Mouse (Mus musculus): Measurements from ENCODE around the gene Gm5142. TPM values are rescaled to one million over a fixed set of nuclear protein-coding genes. Genes with fewer than 3 reads are reported as not detected.

Gene Gm5142
- not detected for total RNA-seq (2021)

DNA sequence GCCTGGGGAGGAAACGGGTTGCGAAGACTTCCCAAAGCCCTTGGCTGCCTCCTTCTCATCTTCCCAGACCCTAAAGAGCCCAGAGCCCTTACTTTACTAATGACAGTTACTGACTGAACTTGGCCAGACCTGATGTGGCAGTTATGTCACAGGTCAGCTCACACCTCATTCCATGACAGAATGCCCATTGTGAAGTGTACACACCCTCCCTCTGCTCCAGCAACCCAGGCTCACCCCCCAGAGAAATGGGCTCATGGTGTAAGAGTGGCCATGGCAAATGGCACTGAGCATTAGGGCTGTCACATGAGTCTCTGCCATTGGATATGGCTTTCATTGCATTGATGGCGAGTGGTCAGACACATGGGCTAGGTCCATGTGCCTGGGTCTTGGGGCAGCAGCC, at the start of gene Gm5142:
Gene Gm5142 (minus strand): TSS at position 101 of the 400 bp plus-strand sequence.
- no peak for DNase-seq (ENCODE audit: extremely low spot score in 1 of 2, low spot score in 2 of 2)
- intact Hi-C loops (cut with DNase I), result no loop called here

DNA sequence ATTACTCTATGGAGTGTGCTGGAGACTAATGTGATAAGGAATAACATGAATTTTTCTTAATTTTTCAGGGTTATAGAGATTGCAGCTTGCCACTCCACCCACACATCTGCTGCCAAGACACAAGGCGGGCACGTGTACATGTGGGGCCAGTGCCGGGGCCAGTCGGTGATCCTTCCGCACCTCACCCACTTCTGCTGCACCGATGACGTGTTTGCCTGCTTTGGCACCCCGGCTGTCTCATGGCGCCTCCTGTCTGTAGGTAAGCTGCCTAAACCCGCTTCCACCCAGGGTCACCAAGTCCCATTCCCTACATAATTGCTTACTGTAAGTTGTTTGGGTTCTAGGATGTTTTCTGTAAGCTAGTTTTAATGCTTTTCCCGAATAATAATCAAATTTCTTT, 47.7 kb upstream of the Gm5142 start:
- intact Hi-C loops (cut with DNase I), result no loop called here

DNA sequence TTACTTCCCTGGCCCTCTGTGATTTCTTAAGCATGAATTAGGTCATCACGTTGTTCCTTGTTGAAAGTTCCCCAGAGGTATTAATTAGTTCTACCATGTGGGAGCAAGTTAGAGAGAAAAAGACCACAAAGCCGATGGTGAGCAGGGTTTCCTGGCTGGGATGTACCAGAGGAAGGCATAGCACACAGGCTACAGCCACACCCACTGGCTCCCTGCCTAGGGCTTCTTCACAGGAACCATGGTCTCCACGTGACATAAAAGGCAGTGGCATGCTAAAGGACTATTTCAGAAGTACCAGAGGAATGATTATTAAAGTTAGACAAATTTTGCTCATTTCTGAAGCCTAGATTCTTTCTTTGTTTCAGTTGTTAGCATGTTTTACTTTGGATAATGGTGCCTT, 40.7 kb upstream of the Gm5142 start:
- peak in 1 of 2 experiments; percentile 36 for DNase-seq (ENCODE audit: extremely low spot score in 1 of 2, low spot score in 2 of 2)
- intact Hi-C loops (cut with DNase I), result no loop called here

More for the DNA sequence above, 47.7 kb upstream of the Gm5142 start:
- DNase-seq (ENCODE audit: extremely low spot score in 1 of 2, low spot score in 2 of 2), result no peak

GRCm38 (mm10) chr14:59209816-59210215, 31.3 kb upstream of the Gm5142 start:
- no peak for DNase-seq (ENCODE audit: extremely low spot score in 1 of 2, low spot score in 2 of 2)
- intact Hi-C loops (cut with DNase I), result no loop called here

- intact Hi-C loops (cut with DNase I), result no loop called here
These were observed 30.5 kb upstream of the Gm5142 start for GRCm38 (mm10) chr14:59209003-59209402.

GRCm38 (mm10) chr14:59205976-59206583, 27.5 kb upstream of the Gm5142 start:
- DNase-seq (ENCODE audit: extremely low spot score in 1 of 2, low spot score in 2 of 2), result no peak
- intact Hi-C loops (cut with DNase I), result no loop called here

More at GRCm38 (mm10) chr14:59209003-59209402, 30.5 kb upstream of the Gm5142 start:
- no peak for DNase-seq (ENCODE audit: extremely low spot score in 1 of 2, low spot score in 2 of 2)

DNA sequence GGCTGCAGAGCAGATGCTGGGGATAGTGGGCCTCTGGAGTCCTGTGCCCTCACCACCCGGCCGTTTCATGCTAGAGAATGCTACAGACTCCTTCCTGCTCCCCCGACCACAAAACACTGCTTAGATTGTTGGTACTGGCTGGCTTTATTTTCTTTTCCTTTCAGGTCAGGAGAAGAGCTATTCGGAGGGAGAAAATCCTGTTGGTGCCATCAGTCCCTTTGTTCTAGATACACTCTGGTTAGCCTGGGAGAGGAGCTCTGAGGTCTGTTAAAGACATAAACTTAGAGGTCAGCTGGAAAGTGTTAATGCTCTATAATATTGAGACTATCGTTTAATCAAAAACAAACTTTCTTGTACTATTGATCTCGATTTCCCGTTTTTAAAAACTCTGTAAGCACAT, 26.9 kb upstream of the Gm5142 start:
- DNase-seq (ENCODE audit: extremely low spot score in 1 of 2, low spot score in 2 of 2), result no peak
- intact Hi-C loops (cut with DNase I), result no loop called here

DNA sequence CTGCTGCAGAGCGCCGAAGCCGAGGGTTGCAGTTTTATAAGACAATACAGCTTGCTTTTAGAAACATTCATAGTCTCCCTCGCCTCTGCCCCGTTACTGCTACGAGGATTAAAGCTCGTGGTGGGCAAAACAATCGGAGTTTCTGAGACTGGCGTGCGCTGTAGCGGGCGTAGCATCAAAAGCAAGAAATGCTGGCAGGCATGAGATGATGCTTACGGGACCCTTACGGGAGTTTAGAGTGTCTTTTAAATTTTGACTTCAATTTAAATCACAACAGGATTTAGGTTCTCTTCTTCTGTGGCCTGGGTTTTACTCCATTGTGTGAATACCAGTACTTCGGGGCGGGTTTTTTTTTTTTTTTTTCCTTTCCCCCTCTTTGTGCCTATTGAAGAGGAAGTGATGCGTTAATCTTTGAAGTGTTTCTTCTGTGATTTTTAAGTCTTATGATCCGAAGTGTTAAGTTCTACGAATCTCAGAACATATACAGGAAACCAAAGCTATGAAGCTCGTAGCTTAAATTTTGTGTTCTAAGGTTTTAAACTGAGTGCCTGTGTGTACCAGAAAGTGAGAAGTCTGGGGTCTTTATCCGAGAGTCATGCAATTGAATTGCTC, 23.2 kb upstream of the Gm5142 start:
- intact Hi-C loops (cut with DNase I), result no loop called here
- no peak for DNase-seq (ENCODE audit: extremely low spot score in 1 of 2, low spot score in 2 of 2)

DNA sequence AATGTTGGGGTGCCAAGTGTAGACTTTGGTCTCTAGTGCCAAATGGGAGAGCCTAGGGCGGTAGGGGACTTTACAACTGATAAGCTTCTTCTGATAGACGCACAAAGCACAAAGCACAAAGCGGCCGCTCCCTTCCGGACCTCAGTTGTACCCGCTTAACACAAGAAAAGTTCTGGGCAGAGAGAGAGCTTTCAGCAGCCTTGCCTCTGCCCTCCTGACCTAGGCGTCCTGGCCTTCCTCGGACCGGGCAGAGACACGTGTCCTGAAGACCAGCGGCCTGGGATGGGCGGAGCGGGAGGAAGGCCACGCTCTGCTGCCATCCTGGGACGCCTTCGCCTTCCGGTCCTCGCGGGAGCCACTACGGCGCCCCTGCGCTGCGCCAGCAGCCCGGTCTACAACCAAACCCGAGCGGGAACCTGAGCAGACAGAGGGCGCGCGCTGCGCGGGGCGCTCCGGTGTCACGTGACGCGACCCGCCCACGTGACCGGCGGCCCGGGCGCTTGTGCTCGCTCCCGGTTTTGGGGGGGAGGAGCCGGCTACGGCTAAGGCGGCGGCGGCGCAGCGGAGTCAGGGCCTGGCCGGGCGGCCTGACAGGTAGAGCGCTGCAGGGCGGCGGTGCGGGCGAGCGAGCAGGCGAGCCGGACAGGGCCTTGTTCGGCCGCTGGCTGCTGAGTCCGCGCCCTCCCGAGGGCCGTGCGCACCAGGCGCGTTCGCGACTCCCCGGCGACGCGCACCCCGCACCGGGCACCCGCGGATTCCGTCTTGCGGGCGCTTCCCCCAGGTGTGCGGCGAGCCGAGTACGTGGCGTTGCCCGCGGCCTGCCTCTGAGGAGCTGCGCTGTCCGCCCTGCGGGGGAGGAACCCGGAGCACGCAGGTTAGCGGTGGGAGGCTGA, 22.4 kb upstream of the Gm5142 start, which contains the start of gene Rcbtb1:
Gene Rcbtb1 (plus strand): TSS at position 499 of the 893 bp plus-strand sequence.
- intact Hi-C loops (cut with DNase I), result no loop called here
- DNase-seq (ENCODE audit: extremely low spot score in 1 of 2, low spot score in 2 of 2), result peak; percentile 86 to 94

GRCm38 (mm10) chr14:59186121-59186520, 7.6 kb upstream of the Gm5142 start:
- no peak for DNase-seq (ENCODE audit: extremely low spot score in 1 of 2, low spot score in 2 of 2)
- intact Hi-C loops (cut with DNase I), result no loop called here

DNA sequence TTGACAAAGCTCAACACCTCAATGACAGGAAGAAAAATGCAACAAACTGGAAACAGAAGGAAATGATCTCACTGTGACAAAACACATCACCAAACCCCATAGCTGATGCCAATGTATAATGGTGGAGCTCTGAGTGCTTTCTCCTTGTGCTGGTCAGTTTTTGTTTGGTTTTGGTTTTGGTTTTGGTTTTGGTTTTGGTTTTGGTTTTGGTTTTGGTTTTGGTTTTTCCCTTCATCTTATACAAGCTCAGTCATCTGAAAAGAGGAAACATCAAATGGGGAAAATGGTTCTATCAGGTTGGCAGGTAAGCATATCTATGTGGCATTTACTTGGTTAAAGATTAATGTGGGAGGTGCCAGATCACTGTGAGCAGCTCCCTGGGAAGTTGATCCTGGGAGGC, 7.0 kb upstream of the Gm5142 start:
- DNase-seq (ENCODE audit: extremely low spot score in 1 of 2, low spot score in 2 of 2), result no peak
- intact Hi-C loops (cut with DNase I), result no loop called here

DNA sequence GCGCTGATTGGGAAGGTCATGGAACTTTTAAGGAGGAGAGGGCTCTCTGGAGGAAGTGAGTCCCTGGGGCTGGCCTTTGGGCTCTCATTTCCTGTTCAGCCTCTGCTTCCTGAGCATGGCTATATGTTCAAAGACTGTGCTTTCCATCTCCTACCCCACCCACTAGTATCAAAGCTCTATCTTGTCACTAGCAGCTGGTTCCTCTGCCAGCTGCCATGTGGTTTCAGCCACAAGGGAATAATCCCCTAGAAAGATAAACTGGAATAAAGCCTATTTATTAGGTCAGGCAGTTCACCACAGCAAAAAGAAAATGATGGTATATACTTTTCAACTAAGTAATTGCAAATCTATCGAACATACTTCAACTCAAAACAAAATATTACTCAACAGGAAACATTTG, 4.2 kb upstream of the Gm5142 start:
- DNase-seq (ENCODE audit: extremely low spot score in 1 of 2, low spot score in 2 of 2), result no peak
- intact Hi-C loops (cut with DNase I), result no loop called here

DNA sequence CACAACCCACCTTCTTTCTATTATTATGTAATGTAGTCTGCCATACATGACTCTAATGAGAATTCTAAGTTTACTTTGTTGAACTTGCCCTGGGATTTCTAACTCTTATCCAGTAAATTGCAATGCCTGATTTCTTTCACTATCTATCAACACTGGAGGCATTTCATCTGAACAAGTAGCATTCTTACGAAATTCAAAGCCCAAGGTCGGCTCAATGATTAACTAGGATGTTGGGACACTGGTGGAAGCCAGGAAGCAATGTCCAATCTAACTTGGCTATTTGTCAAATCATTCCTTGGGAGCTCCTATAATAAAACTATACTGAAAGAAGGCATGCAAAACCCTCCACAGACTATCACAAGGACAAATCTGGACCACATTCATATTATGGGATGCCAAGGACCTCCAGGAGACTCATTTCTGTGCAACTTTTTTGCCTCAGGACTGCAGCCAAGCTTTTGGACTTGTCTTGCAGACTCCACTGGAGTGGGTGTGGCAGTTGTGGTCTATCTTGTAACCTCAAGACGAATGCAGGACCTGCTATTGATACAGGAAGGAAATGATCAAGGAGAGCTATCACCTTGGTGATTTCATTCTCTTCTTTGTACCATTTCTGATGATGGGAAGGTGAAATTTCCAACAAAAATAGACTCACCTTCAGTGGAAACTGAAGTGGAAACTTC, 21.4 kb downstream of the Gm5142 start:
- no peak for DNase-seq (ENCODE audit: extremely low spot score in 1 of 2, low spot score in 2 of 2)
- intact Hi-C loops (cut with DNase I), result loop anchor here (10.0 kb wide), 1 partner anchor 398 kb away; no protein-coding TSS in a partner anchor

GRCm38 (mm10) chr14:59155589-59155988, 23.0 kb downstream of the Gm5142 start:
- peak in 1 of 2 experiments; percentile 8 for DNase-seq (ENCODE audit: extremely low spot score in 1 of 2, low spot score in 2 of 2)
- intact Hi-C loops (cut with DNase I), result loop anchor here (10.0 kb wide), 1 partner anchor 399 kb away; no protein-coding TSS in a partner anchor

DNA sequence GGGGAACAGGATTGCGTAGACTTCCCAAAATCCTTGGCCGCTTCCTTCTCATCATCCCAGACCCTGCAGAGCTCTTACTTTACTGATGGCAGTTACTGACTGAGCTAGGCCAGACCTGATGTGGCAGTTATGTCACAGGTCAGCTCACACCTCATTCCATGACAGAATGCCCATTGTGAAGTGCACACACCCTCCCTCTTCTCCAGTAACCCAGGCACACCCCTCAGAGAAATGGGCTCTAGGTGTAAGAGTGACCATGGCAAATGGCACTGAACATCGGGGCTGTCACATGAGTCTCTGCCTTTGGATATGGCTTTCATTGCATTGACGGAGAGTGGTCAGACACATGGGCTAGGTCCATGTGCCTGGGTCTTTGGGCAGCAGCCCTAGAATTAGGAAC, 35.8 kb downstream of the Gm5142 start, which contains the start of gene 1700129C05Rik:
Gene 1700129C05Rik (minus strand): TSS at position 101 of the 400 bp plus-strand sequence.
- intact Hi-C loops (cut with DNase I), result no loop called here
- DNase-seq (ENCODE audit: extremely low spot score in 1 of 2, low spot score in 2 of 2), result no peak

GRCm38 (mm10) chr14:59114281-59114680, 64.3 kb downstream of the Gm5142 start:
- peak in 1 of 2 experiments; percentile 8 for DNase-seq (ENCODE audit: extremely low spot score in 1 of 2, low spot score in 2 of 2)
- intact Hi-C loops (cut with DNase I), result loop anchor here (5.0 to 10.0 kb wide), 2 partner anchors 1079 to 1427 kb away; no protein-coding TSS in a partner anchor
